Mouse (Mus musculus) naive thymus-derived CD4-positive, alpha-beta T cell, adult 2 months (primary cell): ENCODE data around the gene Klf2.
A peak's percentile ranks its signal among the peaks of the same experiment; 100 is the strongest.

Source experiments
- DNase-seq: peaks from one replicate; pipeline ENCODE4 v3.0.0-alpha.2; 2011; ENCODE audit warnings: low read depth

Klf2 gene

DNA sequence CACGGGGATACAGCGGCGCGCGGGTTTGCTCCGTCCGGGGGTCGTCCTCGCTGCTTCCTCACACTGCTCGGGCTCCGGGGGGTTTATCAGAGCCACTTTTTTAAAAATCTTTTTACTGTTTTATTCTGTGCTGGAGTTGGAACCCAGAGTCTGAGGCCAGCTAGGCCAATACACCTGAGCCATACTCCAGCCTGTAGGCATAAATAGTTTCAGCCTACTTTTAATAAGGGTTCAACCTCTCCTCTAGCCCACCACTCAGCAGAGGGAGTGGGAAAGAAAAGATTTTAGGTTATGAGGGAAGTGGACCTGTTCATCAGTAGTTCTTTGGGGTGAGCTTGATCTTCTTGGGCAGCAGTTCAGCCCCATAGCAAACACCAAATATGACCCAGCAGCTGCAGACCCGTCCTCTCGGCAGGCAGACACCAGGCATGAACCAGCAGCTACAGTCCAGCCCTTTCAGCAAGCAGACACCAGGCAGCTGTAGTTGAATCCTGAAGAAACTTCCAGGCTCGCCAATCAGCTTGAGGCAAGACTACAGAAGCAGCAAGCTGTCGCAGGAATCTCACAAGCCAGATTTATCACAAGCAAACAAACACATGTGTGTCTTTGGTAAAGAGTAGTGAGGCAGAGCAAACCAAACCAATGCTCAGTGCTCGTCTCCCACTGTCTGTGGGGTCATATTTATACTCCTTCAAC, 13.5 kb upstream of the Klf2 start, which contains the start of gene Gm10282:
Gm10282 (minus strand) TSS at position 51 of the 696 bp plus-strand sequence.
- DNase-seq = no peak

DNA sequence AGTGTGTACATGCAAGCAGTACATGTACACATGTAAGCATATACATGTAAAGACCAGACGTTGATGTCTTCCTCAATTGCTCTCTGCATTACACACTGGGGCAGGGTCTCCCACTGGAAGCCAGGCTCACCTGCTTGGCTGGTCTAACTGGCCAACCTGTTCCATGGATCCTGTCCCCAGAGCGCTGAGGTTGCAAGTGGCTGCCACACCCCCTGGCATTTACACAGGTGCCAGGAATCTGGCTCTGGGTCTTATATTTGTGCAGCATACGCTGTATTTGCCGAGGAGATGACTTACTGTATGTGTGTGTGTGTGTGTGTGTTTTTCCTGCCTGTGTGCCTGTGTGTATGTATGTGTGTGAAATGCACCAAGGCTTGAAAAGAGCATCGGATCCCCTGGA, 11.9 kb upstream of the Klf2 start:
- DNase-seq = no peak

DNA sequence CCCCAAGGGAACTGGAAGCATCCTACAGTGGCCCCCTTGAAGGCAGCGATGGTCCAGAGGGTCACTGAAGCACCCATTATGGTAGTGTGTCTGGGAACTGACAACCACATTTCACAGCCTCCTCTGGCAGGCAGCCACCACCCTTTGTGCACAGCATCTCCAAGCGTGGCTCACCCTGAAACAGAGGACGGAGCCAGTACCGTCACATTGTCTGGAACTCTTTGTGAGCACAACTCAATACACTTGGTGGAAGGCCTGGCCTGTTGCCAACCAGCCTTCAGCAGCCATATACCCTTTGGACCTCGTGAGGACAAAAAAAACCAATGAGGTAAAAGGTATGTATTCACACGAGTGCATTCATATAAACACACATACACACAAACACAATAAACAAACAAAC, 10.6 kb upstream of the Klf2 start:
- no peak for DNase-seq

DNA sequence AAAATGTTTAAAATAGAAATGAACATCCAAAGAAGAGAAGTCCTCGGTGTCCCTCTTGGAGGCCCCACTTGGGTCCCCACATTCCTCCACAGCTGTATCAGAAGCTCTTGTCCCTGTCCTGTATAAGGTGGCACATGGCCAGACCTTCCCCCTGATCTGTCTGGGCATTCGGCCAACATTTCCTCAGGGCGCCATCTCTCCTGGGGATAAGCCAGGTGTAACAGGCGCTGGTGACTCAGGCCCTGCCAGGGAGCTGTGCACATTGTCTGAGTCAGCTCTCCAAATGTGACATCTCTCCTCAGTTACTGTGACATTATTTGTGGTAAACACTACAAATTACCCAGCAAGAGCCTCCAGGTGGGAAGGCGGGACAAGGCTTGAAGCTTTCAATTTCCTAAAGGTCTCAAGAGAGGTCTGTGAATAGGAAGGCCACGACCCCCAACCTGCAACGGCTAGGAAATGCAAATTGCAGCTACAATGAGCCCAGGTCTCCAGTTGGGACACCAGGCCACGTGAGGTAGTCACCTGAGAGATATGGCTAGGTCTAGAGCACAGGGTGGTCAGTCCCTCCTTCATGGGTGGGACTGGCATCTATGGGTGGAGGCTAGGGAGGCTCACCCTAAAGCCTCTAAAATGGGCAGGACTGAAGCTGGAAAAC, 7.9 kb upstream of the Klf2 start:
- no peak for DNase-seq

DNA sequence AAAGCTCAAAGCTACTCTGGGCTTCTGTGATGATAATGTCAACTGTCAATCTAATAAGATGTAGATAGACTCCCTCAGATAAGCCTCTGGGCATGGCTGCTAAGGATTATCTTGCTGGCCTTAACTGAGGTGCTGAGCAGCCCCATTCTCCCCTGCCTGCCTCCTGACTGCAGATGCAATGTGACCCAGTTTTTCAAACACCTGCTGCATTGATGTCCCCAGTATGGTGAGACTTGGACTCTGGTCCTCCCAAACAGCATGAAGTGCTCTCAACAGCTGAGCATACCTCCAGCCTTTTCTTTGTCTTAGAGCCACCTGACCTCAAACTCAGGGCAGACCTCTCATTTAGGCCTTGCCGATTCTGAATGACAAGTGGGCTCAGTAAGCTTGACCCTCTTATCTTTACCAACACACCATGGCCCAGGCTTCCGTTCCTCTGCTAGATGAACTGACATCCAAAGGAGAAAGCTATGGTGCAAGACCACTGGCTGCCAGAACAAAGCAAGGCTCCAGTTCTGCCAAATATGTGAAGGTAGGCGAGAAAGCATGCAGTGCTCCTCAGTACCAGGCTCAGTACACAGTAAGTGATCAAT, 5.8 kb upstream of the Klf2 start:
- no peak for DNase-seq

DNA sequence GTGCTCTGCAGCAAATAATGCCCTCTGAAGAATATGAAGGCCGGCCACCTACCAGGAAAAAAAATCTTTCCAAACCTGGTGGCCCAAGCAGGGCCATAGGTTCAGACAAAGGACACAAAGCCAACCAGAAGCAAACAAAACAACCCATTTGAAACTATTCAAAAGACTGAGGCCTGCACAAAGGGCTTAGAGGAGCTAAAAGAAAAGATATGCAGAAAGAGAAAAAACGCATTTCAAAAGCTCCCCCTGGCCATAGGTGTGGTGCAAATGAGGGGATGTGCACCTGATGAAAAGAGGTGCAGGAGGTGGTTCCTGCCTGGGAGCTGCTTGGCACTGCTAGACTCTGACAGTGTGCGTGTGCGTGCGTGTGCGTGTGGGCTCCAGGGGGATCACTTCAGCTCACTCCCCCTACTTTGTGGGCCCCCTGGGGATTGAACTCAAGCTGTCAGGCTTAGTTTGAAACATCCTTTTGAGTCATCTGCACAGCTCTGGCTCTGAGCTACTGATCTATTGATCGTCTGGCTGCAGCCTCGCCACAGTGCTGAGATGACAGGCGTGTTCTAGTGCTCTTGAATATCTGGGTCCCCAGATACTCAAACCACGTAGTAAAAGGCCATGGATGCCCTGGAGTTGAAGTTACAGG, 2.7 kb upstream of the Klf2 start:
- DNase-seq = no peak

DNA sequence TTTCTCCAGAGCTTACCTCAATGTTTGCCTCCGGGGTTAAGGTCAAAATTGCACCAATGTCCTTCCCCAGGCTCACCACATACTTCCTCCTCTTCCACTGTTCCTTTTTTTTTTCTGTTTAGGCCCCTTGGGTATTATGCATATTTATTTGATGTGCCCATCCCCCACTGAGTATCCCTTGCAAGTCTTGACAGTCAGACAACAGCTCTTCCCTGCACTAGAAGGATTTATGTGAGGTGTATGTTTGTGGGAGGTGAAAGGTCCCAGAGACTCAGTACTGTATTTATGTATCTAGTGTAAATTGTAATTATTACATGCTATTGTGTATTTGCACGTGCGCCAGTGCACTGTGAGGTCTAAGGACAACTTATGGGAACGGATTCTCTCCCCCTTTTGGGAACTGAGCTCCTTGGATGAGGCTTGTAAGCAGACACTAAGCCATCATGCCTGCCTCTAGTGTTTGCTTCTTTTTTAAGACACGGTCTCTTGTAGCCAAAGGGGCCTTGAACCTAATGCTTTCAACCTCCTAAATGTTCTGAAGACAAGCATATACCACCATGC, 1.0 kb upstream of the Klf2 start:
- peak; percentile 64 for DNase-seq

DNA sequence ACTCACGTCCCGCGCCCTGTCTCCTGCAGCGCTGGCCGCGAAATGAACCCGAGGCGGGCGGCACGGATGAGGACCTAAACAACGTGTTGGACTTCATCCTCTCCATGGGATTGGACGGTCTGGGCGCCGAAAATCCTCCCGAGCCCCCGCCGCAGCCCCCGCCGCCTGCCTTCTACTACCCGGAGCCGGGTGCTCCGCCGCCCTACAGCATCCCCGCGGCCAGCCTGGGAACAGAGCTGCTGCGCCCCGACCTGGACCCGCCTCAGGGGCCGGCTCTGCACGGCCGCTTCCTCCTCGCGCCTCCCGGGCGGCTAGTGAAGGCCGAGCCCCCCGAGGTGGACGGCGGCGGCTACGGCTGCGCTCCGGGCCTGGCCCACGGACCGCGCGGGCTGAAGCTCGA, 564 bp downstream of the Klf2 start:
- no peak for DNase-seq

DNA sequence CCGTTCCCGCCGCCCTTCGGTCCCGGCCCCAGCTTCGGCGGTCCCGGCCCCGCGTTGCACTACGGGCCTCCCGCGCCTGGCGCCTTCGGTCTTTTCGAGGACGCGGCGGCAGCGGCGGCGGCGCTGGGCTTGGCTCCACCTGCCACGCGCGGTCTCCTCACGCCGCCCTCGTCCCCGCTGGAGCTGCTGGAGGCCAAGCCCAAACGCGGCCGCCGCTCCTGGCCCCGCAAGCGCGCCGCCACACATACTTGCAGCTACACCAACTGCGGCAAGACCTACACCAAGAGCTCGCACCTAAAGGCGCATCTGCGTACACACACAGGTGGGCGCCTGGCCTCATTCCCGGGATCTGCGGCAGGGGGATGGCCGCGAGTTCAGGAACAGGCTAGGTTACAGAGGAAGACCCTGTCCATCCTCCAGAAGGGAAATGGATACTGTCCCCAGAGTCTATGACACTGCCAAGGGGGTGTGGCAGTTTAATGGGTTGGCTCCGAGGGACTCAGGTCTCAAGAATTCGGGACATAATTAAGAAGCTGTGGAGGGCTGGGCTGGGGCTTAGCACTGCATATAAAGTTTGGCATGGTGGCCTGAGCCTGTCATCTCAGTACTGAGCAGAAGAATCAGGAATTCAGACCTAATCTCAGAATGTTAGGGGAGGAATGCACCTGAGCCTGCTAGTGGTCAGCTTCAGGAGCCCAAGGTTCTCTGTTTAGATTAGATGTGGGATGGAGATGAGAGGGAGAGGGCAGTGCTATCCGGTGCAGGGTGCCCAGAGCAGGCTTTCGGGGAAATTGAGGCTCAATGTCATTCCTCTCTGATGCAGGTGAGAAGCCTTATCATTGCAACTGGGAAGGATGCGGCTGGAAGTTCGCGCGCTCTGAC, 1.3 kb downstream of the Klf2 start:
- DNase-seq = peak; percentile 79

DNA sequence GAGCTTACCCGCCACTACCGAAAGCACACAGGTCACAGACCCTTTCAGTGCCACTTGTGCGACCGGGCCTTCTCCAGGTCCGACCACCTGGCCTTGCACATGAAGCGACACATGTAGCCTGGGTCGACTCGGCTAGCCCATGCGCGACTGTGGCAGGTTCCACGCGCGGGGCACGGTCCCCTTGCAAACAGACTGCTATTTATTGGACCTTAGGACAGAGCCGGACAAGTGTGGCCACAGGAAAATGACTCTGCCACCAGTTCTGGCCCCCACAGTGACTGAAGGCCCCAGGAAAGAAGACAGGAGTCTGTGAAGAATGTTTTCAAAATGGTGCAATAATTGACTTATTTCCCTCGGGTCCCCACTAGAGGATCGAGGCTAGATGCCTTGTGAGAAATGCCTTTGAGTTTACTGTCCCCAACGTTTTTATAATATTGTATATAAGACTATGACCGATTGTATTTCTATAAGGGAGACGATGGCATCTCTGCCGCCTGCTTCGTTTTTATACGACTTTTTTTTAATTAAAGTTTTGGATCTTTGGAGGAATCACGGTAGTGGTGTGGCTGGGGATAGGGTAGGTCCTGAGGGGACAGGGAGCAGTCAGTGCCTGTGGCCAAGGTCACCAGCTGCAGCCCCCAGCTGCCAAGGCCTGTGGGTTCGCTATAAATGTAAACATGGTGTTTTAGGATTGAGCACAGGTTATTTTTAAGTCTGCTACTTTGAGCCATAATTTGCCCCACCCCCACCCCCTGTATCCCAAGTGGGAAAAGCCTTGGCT, 2.2 kb downstream of the Klf2 start:
- DNase-seq = peak; percentile 72

DNA sequence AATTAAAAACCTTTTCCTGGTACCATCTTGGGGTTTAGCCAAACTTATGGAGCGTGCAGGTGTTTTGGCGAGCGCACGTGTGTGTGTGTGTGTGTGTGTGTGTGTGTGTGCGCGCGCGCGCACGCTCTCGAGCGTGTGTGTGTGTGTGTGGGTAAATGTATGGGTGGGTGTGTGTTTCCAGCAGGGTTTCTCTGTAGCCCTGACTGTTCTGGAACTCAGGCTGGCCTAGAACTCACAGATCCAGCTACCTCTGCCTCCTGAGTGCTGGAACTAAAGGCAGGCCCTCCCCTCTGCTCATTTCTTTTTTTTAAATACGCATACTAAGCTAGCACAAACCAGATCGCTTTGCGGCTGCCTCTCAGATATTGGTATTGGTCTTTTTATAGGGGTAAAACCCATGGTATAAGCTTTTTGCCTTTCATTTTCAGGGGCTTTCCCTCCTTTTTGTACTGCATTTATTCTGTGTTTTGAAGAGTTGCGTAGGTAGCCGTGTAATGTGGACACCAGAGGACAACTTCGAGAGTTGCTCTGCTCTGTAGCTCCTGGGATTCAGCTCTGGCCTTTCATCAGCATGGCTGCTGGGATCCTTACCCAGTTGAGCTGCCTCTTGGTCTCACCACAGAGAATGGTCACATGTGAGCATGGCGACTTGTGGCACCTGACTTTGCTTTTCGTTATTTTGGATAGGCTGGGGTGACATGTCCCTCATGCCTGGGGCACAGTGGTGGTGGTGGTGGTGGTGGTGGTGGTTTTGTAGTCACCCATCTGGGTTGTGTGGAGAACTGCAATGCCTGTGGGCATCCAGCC, 3.0 kb downstream of the Klf2 start:
- peak; percentile 79 for DNase-seq

DNA sequence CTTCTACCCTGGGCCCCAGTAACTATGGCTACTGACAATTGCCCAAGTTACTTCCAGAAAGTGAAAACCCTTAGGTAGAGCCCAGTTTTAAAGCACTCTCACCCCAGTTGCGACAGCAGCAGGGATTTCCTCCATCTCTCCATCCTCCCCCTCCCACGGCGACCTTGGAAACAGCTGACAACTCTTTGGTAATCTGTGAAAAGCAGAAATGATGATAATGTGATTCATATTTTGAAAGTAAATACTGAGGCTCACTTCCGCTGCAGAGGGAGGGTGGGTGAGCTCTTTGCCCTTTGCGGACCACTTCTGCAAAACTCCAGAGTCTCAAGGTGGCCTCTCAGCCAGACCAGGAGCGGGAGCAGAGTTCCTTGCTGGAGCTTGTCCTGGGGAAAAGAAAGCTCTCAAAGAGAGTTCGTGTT, 3.6 kb downstream of the Klf2 start:
- DNase-seq = peak; percentile 73

DNA sequence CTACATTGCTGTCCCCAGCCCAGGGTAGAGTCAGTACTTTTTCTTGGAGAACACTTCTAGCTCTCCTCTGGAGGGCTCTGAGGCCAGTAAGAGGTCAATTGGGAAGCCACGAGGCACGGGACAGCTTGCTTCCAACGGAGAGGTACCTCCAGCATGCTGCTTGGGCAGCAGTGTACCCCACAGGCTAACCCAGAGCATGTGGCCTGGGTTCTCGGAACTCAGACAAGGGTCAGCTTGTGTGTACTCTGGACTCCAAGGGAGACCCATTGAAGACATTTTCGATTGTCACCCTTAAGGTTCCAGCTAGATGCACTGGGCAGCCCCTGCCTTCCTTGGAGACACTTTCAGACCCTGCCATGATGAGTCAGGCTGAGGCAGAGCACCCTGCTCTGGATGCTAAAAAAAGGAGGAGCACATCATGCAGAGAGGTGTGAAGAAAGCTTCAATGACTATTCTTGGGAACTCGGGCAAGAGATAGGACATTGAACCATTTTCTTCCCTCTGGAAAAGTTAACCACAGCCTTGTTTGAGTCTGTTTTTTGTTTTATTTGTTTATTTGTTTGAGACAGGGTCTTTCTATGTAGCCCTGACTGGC, 4.4 kb downstream of the Klf2 start:
- no peak for DNase-seq

DNA sequence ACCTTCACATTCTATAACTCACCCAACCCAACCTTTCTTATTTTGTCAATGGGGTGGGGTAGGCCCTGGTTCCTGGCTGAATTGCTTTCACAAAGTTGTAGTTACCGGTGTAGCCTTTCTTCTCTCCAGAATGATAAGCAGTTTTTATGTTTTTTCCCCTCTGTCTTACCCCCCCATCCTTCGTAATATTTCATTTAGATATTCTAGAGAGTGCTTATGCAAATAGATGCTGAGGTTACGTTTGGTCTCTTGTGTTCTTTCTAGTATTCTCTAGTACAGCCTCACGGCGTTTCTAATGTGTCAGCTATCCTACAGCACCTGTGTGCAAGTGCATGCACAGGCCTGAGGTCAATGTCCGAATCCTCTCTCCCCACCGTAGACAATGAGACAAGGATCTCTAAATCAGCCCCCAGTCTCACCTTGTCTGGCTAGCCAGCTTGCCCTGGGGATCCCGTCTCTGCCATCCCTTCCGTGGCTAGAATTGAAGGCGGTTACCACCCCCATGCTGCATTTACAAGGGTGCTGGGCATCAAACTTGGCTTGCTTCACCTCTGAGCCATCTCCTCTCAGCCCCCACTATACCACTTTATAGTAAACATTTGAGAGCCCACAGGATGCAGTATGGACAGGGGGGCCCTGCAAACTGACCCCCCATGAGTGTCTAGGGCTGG, 5.3 kb downstream of the Klf2 start:
- DNase-seq = peak; percentile 60

DNA sequence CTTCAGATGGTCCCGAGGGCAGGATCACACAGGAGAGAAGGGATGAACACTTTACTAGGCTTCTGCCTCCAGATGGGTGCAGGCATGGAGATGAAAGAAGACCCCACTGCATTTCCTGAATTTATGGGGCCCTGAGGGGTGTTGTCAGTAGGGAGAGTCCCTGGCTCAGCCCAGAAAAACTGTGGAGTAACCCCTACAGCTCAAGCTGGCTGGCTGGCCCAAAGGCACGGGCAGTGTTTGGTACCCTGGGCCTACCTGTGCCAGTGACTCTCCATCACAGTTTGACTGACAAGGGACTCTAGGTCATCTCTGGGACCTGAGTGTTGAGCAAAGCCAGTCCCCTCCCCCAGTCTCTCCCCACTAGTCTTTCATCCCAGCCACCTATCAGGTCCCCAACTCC, 5.9 kb downstream of the Klf2 start:
- DNase-seq = peak; percentile 32

DNA sequence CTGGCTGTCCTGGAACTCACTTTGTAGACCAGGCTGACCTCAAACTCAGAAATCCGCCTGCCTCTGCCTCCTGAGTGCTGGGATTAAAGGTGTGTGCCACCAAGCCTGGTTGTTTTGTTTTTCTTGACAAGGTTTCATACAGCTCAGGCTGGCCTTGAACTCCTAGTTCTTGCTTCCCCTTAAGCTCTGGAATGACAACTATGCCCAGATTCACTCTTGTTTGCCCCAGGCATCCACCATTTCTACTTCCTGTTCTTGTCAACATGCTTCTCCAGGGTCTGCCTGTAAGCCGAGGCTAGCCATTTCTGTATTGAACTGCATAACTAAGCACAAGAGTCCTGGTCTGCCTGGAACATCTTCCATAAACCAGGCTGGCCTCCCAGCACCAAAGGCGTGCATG, 10.3 kb downstream of the Klf2 start:
- no peak for DNase-seq

DNA sequence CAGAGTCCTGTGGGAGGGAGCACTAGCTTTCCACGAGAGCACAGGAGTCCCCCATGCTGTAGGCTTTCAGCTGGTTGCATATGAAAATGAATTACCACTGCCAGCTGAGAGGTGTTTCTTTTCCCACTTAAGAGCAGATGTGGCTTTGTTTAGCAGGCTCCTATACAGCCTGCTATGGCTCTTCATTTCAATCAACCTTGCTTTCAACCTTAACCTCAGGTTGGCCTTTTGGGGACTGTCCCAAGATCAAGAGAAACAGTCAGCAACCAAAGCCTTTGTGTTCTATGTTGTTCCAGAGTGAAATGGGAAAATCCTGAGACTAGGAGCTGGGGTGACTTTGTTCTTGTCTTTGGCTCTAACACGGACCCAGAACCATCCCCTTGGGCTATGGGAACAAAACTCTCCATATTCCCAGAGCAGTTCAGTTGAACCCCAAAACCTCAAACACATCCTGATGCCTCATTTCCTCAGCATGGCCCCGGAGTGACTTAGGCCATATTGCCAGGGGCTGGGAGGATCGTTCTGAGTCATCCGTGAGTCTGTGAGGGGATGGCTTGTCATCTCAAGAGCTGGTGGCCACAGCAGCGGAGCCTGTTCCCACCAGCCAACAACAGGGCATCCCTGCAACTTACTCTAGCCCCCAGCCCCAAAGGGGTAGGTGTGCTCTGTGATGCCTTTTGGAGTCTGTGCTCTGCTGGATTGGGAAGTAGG, 12.1 kb downstream of the Klf2 start:
- DNase-seq = peak; percentile 59

DNA sequence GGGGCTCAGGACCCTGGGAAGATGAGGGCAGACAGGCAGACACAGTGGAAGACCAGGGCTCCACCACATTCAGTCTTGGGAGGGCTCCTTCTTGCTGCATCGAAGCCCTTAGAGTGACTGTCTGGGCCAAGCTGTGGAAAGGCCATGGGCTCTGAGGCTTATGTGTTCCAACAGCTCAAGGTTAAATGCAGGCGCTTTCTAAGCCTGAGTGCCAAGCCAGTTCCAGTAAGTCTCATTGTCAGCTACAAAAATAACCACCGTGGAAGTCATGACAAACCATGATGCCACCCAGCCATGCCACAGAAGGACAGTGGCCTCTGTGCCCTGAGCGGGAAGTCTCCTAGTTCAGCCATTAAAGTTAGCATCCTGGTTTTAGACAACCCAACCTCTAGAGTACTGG, 12.8 kb downstream of the Klf2 start:
- DNase-seq = no peak
